Mouse (Mus musculus) Patski (cell line): Measurements from ENCODE around the gene Vapb. TPM values are rescaled to one million over a fixed set of nuclear protein-coding genes. Genes with fewer than 3 reads are reported as not detected.

Experiments used
- ATAC-seq: fragments of 100-300 bp; one replicate; pipeline ENCODE4 v1.8.0; 2021
- CTCF ChIA-PET: fragments of 350-600 bp; sonication (Branson Sonifier 250); formaldehyde crosslinking; loops from one replicate; lab custom pipeline; 2022; ENCODE audit warnings: inconsistent platforms; lab: Charles Lee
- POLR2A ChIA-PET: fragments of 350-600 bp; sonication (Branson Sonifier 250); formaldehyde crosslinking; loops from one replicate; lab custom pipeline; 2022; ENCODE audit warnings: antibody characterized with exemption, inconsistent platforms; lab: Charles Lee
- DNase-seq: peaks from one replicate; pipeline ENCODE4 v3.0.0-alpha.2; 2011; ENCODE audit warnings: low read depth, low spot score
- H3K27me3 ChIP-seq: fragments of 371-371 bp; one replicate; pipeline ENCODE4 v1.5.1; 2021
- CTCF ChIP-seq: fragments of 100-300 bp; IDR thresholded peaks from one replicate; pipeline ENCODE4 v1.5.1; 2021
- in situ Hi-C: fragments of 300-500 bp; cut with MboI; formaldehyde crosslinking; loops from 3 replicates; pipeline ENCODE4 v1.11.1; 2018; ENCODE audit warnings: low pct_unique_long_range_greater_than_20kb, mixed read lengths
- polyA plus RNA-seq: library from polyadenylated mRNA; unstranded; gene quantifications from one replicate; pipeline ENCODE4 v1.2.3, GENCODE M21; 2021

Vapb gene
- polyA plus RNA-seq, 1 experiment from 2014 or later, result 122 TPM

DNA sequence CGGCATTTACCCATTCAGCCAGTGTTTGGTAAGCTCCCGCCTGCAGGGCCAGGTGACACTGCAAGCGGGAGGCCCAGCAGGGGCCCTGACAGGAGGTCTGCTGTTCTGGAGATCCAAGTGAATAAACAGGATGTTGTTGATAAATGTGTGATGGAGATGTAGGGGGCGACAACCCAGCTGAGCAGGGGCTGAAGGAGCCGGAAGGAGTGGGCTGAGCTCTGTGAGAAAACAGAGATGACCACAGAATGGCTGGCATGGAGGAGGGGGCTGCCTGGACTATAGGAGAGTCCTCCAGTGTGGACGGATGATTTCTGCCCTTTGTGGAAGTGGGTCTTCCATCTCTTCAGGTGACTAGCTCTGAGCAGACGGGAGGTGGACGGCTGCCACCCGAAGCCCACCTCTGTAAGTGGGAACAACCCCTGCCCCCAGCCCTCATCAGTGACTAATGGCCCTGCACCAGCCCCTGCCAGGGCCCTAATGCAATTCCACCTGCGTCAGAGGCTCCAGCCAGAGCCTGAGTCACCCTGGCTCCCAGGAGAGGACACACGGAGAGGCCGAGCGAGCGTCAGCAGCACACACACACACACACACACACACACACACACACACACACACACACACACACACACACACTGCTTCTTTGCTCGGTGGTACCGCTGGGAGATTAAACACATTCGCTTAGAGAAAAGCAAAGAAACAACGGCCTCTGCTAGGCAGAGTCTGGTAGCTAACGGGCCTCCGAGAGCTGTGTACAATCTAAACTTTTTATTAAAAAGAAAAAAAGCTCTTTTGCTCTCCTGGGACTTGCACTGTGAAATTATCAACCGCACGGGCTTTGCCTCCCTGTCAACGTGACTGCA lies 52.9 kb downstream of the Vapb start:
- in situ Hi-C loops, result loop anchor here (10.0 kb wide), 1 partner anchor 285 kb away; the partner anchor contains the start of gene Stx16
- ChIA-PET CTCF (no interaction called here), POLR2A (no interaction called here)
- ATAC-seq, result peak; percentile 80
- DNase-seq, result peak; percentile 44
- no peaks in the 10 kb centered on the region for H3K27me3 ChIP-seq
- no peak for TF ChIP-seq CTCF

- DNase-seq (no peak), ATAC-seq (no peak)
- POLR2A ChIA-PET, result no interaction called here
- CTCF ChIA-PET, result no interaction called here
- H3K27me3 ChIP-seq, result no peaks in the 10 kb centered on the region
- in situ Hi-C loops, result loop anchor here (10.0 kb wide), 1 partner anchor 283 kb away; the partner anchor contains the start of gene Stx16
- TF ChIP-seq CTCF, result no peak
Measured at GRCm38 (mm10) chr2:173791904-173792757, 54.8 kb downstream of the Vapb start.

DNA sequence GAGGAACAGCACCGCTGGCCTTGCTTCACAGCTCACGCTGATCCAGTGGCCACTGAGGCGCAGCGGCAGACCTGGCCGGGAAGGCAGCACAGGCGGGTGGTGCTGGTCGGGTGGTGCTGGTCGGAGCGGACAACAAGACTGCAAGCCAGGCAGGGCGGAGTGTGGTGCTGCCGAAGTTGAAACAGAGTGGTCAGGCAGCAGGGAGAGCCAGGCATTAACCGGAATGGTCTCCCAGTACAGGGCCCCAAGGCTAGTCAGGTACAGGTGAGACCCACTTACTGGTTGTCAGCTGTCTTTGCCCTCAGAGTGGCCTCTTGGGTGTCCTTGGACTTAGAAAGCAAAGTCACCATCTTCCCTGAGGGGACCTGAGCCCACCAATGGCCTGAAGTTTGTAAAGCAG lies 56.7 kb downstream of the Vapb start:
- TF ChIP-seq CTCF, result no peak
- ChIA-PET POLR2A (no interaction called here), CTCF (no interaction called here)
- in situ Hi-C loops, result loop anchor here (10.0 kb wide), 1 partner anchor 281 kb away; the partner anchor contains the start of gene Stx16
- DNase-seq (no peak), ATAC-seq (no peak)
- no peaks in the 10 kb centered on the region for H3K27me3 ChIP-seq

GRCm38 (mm10) chr2:173794531-173795510 lies 57.5 kb downstream of the Vapb start:
- no peak for TF ChIP-seq CTCF
- DNase-seq, result no peak
- no peaks in the 10 kb centered on the region for H3K27me3 ChIP-seq
- in situ Hi-C loops, result loop anchor here (10.0 kb wide), 1 partner anchor 280 kb away; the partner anchor contains the start of gene Stx16
- CTCF ChIA-PET, result no interaction called here
- no peak for ATAC-seq
- POLR2A ChIA-PET, result interaction anchor here (0.6 kb wide), 1 partner anchor 19 kb away, joined by 3 read pairs; no protein-coding TSS in a partner anchor

DNA sequence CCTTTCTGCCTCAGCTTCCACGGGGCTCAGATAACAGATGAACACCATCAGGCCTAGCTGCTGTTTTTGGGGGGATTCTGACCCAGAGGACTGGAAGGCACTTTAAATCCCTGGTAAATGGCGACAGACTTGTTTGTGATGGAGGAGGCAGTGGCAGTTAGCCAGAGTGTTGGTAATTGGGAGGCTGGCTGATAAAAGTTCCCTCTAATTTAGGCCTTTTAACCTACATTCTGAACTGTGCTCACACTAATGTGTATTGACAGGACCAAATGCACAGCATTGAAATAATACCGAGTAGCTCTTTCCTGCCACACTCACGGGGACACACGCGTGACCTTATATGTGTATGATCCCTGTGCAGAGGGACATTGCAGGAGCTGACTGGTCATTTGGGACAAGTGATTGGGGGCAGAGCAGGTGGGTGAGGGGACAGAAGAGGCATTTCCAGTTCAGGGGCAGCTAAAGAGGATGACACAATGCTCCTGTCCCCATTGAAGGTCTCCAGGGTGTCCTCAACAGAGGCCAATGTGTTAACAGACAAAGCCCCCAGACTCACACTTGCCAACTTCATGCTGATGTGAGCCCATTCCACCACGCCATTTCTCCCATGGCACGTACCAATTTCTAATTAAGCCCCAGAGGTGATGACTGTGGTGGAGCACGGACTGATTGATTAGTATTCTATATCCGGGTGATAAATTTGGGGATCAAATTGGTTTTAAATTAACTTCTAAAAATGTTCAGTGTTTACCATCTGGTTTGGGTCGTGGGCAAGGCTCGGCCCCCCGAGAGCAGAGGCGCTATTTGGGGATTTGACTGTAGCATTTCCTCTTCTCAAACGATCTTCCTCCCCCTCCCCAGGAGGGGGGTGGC lies 58.7 kb downstream of the Vapb start:
- ATAC-seq (no peak), DNase-seq (no peak)
- H3K27me3 ChIP-seq, result no peaks in the 10 kb centered on the region
- no peak for TF ChIP-seq CTCF
- in situ Hi-C loops, result loop anchor here (10.0 kb wide), 1 partner anchor 279 kb away; the partner anchor contains the start of gene Stx16
- ChIA-PET POLR2A (no interaction called here), CTCF (no interaction called here)

DNA sequence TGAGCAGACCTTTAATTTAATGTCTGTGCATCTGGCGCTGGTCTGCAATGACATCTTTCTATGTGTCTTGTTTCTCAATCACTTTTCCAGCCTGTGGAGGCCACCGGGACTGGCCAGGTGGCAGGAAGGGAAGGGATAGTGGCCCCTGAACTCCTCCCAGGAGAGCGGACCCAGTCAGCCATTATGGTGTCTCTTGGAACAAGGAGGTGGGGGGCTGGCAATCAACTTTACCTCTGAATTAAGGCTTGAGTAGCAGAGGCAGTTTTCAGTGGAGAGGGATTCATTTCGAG lies 59.3 kb downstream of the Vapb start:
- H3K27me3 ChIP-seq, result no peaks in the 10 kb centered on the region
- no peak for TF ChIP-seq CTCF
- ChIA-PET POLR2A (no interaction called here), CTCF (no interaction called here)
- DNase-seq, result no peak
- in situ Hi-C loops, result loop anchor here (10.0 kb wide), 1 partner anchor 278 kb away; the partner anchor contains the start of gene Stx16
- ATAC-seq, result no peak

DNA sequence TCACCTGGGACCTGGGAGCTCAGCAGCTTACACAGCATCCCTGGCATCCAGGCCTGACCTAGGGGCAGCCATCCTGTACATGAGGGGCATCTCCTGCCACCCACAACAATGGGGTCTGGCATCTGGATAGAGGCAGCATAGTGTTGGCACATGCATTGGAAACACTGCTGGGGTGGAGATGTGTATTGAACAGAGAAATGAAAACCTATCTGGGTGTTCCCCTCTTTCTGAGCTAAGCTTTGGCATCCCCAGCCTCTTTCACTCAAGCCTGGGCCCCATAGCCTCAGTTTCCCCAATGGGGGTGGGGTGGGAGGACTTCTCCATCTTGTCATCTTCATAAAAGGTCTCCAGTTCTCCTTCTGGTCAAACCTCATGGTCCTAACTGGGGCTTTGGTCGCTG lies 62.2 kb downstream of the Vapb start:
- no peak for TF ChIP-seq CTCF
- POLR2A ChIA-PET, result no interaction called here
- in situ Hi-C loops, result loop anchor here (10.0 kb wide), 1 partner anchor 275 kb away; the partner anchor contains the start of gene Stx16
- DNase-seq (no peak), ATAC-seq (no peak)
- H3K27me3 ChIP-seq, result no peaks in the 10 kb centered on the region
- CTCF ChIA-PET, result no interaction called here

DNA sequence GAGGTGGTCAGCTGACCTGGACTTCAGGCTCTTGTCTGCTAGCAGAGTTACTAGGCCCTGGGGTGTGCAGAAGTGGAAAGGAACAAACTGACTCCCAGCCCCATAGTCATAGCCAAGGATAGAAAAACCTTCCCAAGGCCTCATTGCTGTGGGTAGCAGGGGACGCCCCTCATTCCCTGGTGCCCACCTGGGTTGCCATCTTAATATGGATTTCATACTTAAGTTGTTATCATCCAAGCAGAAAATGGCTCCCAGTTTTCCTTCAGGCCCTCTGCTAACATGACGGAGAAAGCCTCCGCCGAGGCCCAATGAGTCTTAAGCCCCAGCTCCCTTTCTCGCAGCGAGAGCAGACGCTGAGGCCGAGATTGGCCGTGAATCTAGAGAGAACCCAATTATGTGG lies 63.3 kb downstream of the Vapb start:
- in situ Hi-C loops, result no loop called here
- ChIA-PET CTCF (no interaction called here), POLR2A (interaction anchor here (0.6 kb wide), 1 partner anchor 207 kb away, joined by 5 read pairs; no protein-coding TSS in a partner anchor)
- no peak for TF ChIP-seq CTCF
- H3K27me3 ChIP-seq, result no peaks in the 10 kb centered on the region
- DNase-seq, result no peak
- no peak for ATAC-seq

DNA sequence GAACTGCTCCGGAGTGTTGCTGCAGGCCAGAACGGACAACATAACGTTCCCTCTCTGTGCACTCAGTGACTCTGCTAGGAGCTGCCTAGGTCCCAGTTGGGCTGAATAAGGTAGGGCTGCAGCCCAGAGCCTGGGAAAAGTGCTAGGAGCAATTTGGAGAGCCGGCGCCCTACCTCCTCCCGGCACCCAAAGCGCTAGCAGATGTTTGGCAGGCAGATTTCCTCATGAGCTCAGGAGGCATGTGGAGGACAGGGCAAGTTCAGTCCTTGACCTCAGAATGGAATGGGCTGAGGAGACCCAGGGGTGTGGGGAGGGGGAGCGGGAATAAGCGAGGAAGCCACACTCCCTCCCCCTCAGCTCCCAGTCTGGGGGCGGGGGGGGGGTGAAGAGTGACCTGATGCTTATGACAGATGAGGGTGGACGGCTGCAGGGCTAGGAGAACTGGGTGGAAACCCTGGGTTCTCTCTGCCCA lies 64.1 kb downstream of the Vapb start:
- POLR2A ChIA-PET, result no interaction called here
- ATAC-seq (no peak), DNase-seq (no peak)
- H3K27me3 ChIP-seq, result no peaks in the 10 kb centered on the region
- CTCF ChIA-PET, result no interaction called here
- TF ChIP-seq CTCF, result no peak
- in situ Hi-C loops, result no loop called here
